Mouse (Mus musculus) liver, embryonic 16.5 days (tissue): ENCODE data around the gene Rhobtb3. TPM values are rescaled to one million over a fixed set of nuclear protein-coding genes. Genes with fewer than 3 reads are reported as not detected.
"Not testable (repeated sequence)": the region's sequence is repeated elsewhere in the genome, so short reads cannot be mapped to it uniquely, and the experiment has no call there.

ENCODE experiments used
- ATAC-seq: fragments of 200-750 bp; cut with Nextera tagmentation; 2 replicates; pipeline ENCODE4 v1.8.0; 2017; ENCODE audit warnings: low read depth, mild to moderate bottlenecking, moderate number of reproducible peaks, moderate library complexity
- H3K27ac ChIP-seq: fragments of 300-500 bp; sonication (generic); 2 replicates; pipeline ENCODE4 v1.5.1; 2014; ENCODE audit warnings: mild to moderate bottlenecking, low read length
- H3K27me3 ChIP-seq: fragments of 300-500 bp; sonication (generic); 2 replicates; pipeline ENCODE4 v1.6.1; 2014; ENCODE audit warnings: low read depth, low read length, mixed read lengths; ENCODE audit not compliant: control insufficient read depth, insufficient read depth
- H3K36me3 ChIP-seq: fragments of 300-500 bp; sonication (generic); 2 replicates; pipeline ENCODE4 v1.6.1; 2014; ENCODE audit warnings: mild to moderate bottlenecking; ENCODE audit not compliant: control insufficient read depth, insufficient read depth
- H3K4me1 ChIP-seq: fragments of 300-500 bp; sonication (generic); 2 replicates; pipeline ENCODE4 v1.6.1; 2014; ENCODE audit warnings: low read depth, low read length, mixed read lengths; ENCODE audit not compliant: control insufficient read depth
- H3K4me2 ChIP-seq: fragments of 300-500 bp; sonication (generic); 2 replicates; pipeline ENCODE4 v1.6.1; 2014; ENCODE audit warnings: low read depth, low read length, mixed read lengths
- H3K4me3 ChIP-seq: fragments of 300-500 bp; sonication (generic); 2 replicates; pipeline ENCODE4 v1.5.1; 2014; ENCODE audit warnings: low read depth, mild to moderate bottlenecking, low read length
- H3K9ac ChIP-seq: fragments of 300-500 bp; sonication (generic); 2 replicates; pipeline ENCODE4 v1.6.1; 2014; ENCODE audit warnings: low read depth, low read length
- H3K9me3 ChIP-seq: fragments of 300-500 bp; sonication (generic); replicated peaks from 2 replicates; pipeline ENCODE4 v1.6.1; 2016; ENCODE audit warnings: low read length; ENCODE audit not compliant: control insufficient read depth
- WGBS: fragments of 180-500 bp; shearing (Covaris S2); extraction: QIAGEN DNeasy Blood & Tissue Kit; methylation state at CpG from one replicate; pipeline ENCODE4 v1.1.7; 2014; ENCODE audit not compliant: insufficient replicate concordance; 5-methylcytosine and 5-hydroxymethylcytosine counted together
- polyA plus RNA-seq: library from polyadenylated mRNA; unstranded; fragments of >200 nt; fragmentation: Nextera tagmentation; extraction: Ambion mirVana; gene quantifications from 2 replicates; pipeline ENCODE4 v1.2.1, GENCODE M21; 2015

Gene Rhobtb3
- polyA plus RNA-seq, 1 experiment from 2014 or later: 4.0 TPM

- Histone ChIP-seq H3K4me1 (no peaks in the 10 kb centered on the region), H3K27me3 (no peaks in the 10 kb centered on the region), H3K9ac (no peak overlapping the region), H3K36me3 (no peaks in the 10 kb centered on the region), H3K27ac (no peak overlapping the region), H3K4me2 (no peak overlapping the region), H3K9me3 (no peaks in the 10 kb centered on the region), H3K4me3 (no peak overlapping the region)
- peak; percentile 94 for ATAC-seq
- WGBS: 14% methylated on average over 5 of the region's 5 CpGs
These were observed 12.7 kb downstream of the Rhobtb3 start for GRCm38 (mm10) chr13:75931073-75931472.

GRCm38 (mm10) chr13:75930660-75931059, 13.1 kb downstream of the Rhobtb3 start:
- no peak for ATAC-seq
- Histone ChIP-seq H3K4me1 (no peaks in the 10 kb centered on the region), H3K36me3 (no peaks in the 10 kb centered on the region), H3K4me3 (no peak overlapping the region), H3K27ac (no peak overlapping the region), H3K27me3 (no peaks in the 10 kb centered on the region), H3K4me2 (no peak overlapping the region), H3K9ac (no peak overlapping the region), H3K9me3 (no peaks in the 10 kb centered on the region)
- WGBS: 43% methylated on average over 2 of the region's 2 CpGs

- WGBS: 81% methylated on average over 20 of the region's 20 CpGs
These were observed 13.7 kb downstream of the Rhobtb3 start for GRCm38 (mm10) chr13:75930023-75930422.

GRCm38 (mm10) chr13:75929071-75929470, 14.7 kb downstream of the Rhobtb3 start:
- H3K4me1 ChIP-seq, H3K9me3 ChIP-seq, H3K36me3 ChIP-seq, H3K4me3 ChIP-seq, H3K9ac ChIP-seq, H3K27me3 ChIP-seq, H3K4me2 ChIP-seq, H3K27ac ChIP-seq, ATAC-seq: not testable (repeated sequence)
- 82% methylated on average over 5 of the region's 5 CpGs for WGBS

More at GRCm38 (mm10) chr13:75930023-75930422, 13.7 kb downstream of the Rhobtb3 start:
- ATAC-seq: no peak
- no peak overlapping the region for H3K4me2 ChIP-seq
- H3K9me3 ChIP-seq: no peaks in the 10 kb centered on the region
- no peak overlapping the region for H3K9ac ChIP-seq
- no peaks in the 10 kb centered on the region for H3K27me3 ChIP-seq
- H3K36me3 ChIP-seq: no peaks in the 10 kb centered on the region
- H3K4me3 ChIP-seq: no peak overlapping the region
- no peak overlapping the region for H3K27ac ChIP-seq
- H3K4me1 ChIP-seq: no peaks in the 10 kb centered on the region

- ATAC-seq: no peak
- Histone ChIP-seq H3K4me3 (no peak overlapping the region), H3K4me2 (no peak overlapping the region), H3K9me3 (no peaks in the 10 kb centered on the region), H3K9ac (no peak overlapping the region), H3K36me3 (no peaks in the 10 kb centered on the region), H3K4me1 (no peaks in the 10 kb centered on the region), H3K27me3 (no peaks in the 10 kb centered on the region), H3K27ac (no peak overlapping the region)
These were observed 15.8 kb downstream of the Rhobtb3 start for GRCm38 (mm10) chr13:75927951-75928350.

GRCm38 (mm10) chr13:75914151-75914550, 29.6 kb downstream of the Rhobtb3 start:
- Histone ChIP-seq H3K4me3 (no peak overlapping the region), H3K27ac (no peak overlapping the region), H3K9ac (no peak overlapping the region), H3K27me3 (no peaks in the 10 kb centered on the region), H3K4me1 (no peaks in the 10 kb centered on the region), H3K36me3 (no peaks in the 10 kb centered on the region), H3K9me3 (no peaks in the 10 kb centered on the region), H3K4me2 (no peak overlapping the region)
- ATAC-seq: no peak
- 62% methylated on average over 4 of the region's 4 CpGs for WGBS

- Histone ChIP-seq H3K9me3 (no peaks in the 10 kb centered on the region), H3K4me2 (no peak overlapping the region), H3K27me3 (no peaks in the 10 kb centered on the region), H3K9ac (no peak overlapping the region), H3K27ac (no peak overlapping the region), H3K36me3 (no peaks in the 10 kb centered on the region), H3K4me3 (no peak overlapping the region), H3K4me1 (no peaks in the 10 kb centered on the region)
- 58% methylated on average over 2 of the region's 2 CpGs for WGBS
- no peak for ATAC-seq
These were observed 35.5 kb downstream of the Rhobtb3 start for GRCm38 (mm10) chr13:75908187-75908586.

- 54% methylated on average over 5 of the region's 5 CpGs for WGBS
- H3K27me3 ChIP-seq: no peaks in the 10 kb centered on the region
These were observed 36.6 kb downstream of the Rhobtb3 start for GRCm38 (mm10) chr13:75907133-75907532.

GRCm38 (mm10) chr13:75904660-75905059, 39.1 kb downstream of the Rhobtb3 start:
- H3K9ac ChIP-seq: no peak overlapping the region
- no peaks in the 10 kb centered on the region for H3K27me3 ChIP-seq
- H3K4me2 ChIP-seq: no peak overlapping the region
- no peaks in the 10 kb centered on the region for H3K4me1 ChIP-seq
- H3K9me3 ChIP-seq: no peaks in the 10 kb centered on the region
- WGBS: 61% methylated on average over 5 of the region's 5 CpGs
- no peak overlapping the region for H3K4me3 ChIP-seq
- no peak overlapping the region for H3K27ac ChIP-seq
- no peak for ATAC-seq
- no peaks in the 10 kb centered on the region for H3K36me3 ChIP-seq

More at GRCm38 (mm10) chr13:75907133-75907532, 36.6 kb downstream of the Rhobtb3 start:
- Histone ChIP-seq H3K4me2 (no peak overlapping the region), H3K36me3 (no peaks in the 10 kb centered on the region), H3K4me1 (no peaks in the 10 kb centered on the region), H3K9me3 (no peaks in the 10 kb centered on the region), H3K27ac (no peak overlapping the region; the same call in 1 of the 2 replicates), H3K4me3 (no peak overlapping the region), H3K9ac (no peak overlapping the region)
- ATAC-seq: peak; percentile 92
